Mouse (Mus musculus): Measurements from ENCODE around the gene Srms. TPM values are rescaled to one million over a fixed set of nuclear protein-coding genes. Genes with fewer than 3 reads are reported as not detected.
A peak's percentile ranks its signal among the peaks of the same experiment; 100 is the strongest.
"Not testable (repeated sequence)": the region's sequence is repeated elsewhere in the genome, so short reads cannot be mapped to it uniquely, and the experiment has no call there.

Srms gene
- polyA plus RNA-seq, 1 experiment from 2014 or later = 0.05 TPM

GRCm38 (mm10) chr2:181202886-181203285 lies 10.1 kb downstream of the Srms start:
- Histone ChIP-seq H3K36me3 (ENCODE audit: control insufficient read depth, insufficient read depth) (no peaks in the 10 kb centered on the region), H3K4me1 (ENCODE audit: control insufficient read depth, insufficient read depth, low read length) (no peaks in the 10 kb centered on the region), H3K9me3 (replicated peaks; ENCODE audit: control insufficient read depth, low read length) (no peaks in the 10 kb centered on the region), H3K4me3 (ENCODE audit: low read length) (no peak overlapping the region), H3K4me2 (ENCODE audit: low read depth, low read length) (no peak overlapping the region), H3K27ac (ENCODE audit: low read length) (no peak overlapping the region), H3K9ac (ENCODE audit: low read length) (no peak overlapping the region), H3K27me3 (ENCODE audit: control insufficient read depth, insufficient read depth, low read length) (no peaks in the 10 kb centered on the region)
- ATAC-seq (replicated peaks; ENCODE audit: extremely low read depth, insufficient read depth, low FRiP score) = no peak
- WGBS = 73% methylated on average over 6 of the region's 6 CpGs

GRCm38 (mm10) chr2:181202422-181202821 lies 10.6 kb downstream of the Srms start, which contains the start of gene Ptk6:
Gene Ptk6 (minus strand): TSS chr2:181202789.
- no peak within 1 kb of the TSS for H3K9ac ChIP-seq (ENCODE audit: low read length)
- H3K4me1 ChIP-seq (ENCODE audit: control insufficient read depth, insufficient read depth, low read length) = no peaks in the 10 kb centered on the region
- H3K27me3 ChIP-seq (ENCODE audit: control insufficient read depth, insufficient read depth, low read length) = no peaks in the 10 kb centered on the region
- ATAC-seq (replicated peaks; ENCODE audit: extremely low read depth, insufficient read depth, low FRiP score) = no peak
- no peak within 1 kb of the TSS for H3K4me3 ChIP-seq (ENCODE audit: low read length)
- H3K4me2 ChIP-seq (ENCODE audit: low read depth, low read length) = no peak within 1 kb of the TSS
- 81% methylated on average over 3 of the region's 3 CpGs for WGBS
- H3K36me3 ChIP-seq (ENCODE audit: control insufficient read depth, insufficient read depth) = no peaks in the 10 kb centered on the region
- H3K9me3 ChIP-seq (replicated peaks; ENCODE audit: control insufficient read depth, low read length) = no peaks in the 10 kb centered on the region
- no peak within 1 kb of the TSS for H3K27ac ChIP-seq (ENCODE audit: low read length)

- no peak overlapping the region for H3K9ac ChIP-seq (ENCODE audit: low read length)
- H3K27ac ChIP-seq (ENCODE audit: low read length) = no peak overlapping the region
- ATAC-seq (replicated peaks; ENCODE audit: extremely low read depth, insufficient read depth, low FRiP score) = no peak
- WGBS = 47% methylated on average over 3 of the region's 3 CpGs
- H3K4me1 ChIP-seq (ENCODE audit: control insufficient read depth, insufficient read depth, low read length) = no peaks in the 10 kb centered on the region
- H3K9me3 ChIP-seq (replicated peaks; ENCODE audit: control insufficient read depth, low read length) = no peaks in the 10 kb centered on the region
- H3K4me3 ChIP-seq (ENCODE audit: low read length) = no peak overlapping the region
- no peak overlapping the region for H3K4me2 ChIP-seq (ENCODE audit: low read depth, low read length)
- no peaks in the 10 kb centered on the region for H3K27me3 ChIP-seq (ENCODE audit: control insufficient read depth, insufficient read depth, low read length)
- no peaks in the 10 kb centered on the region for H3K36me3 ChIP-seq (ENCODE audit: control insufficient read depth, insufficient read depth)
Measured at GRCm38 (mm10) chr2:181201606-181202005, 11.4 kb downstream of the Srms start.

- H3K9me3 ChIP-seq (replicated peaks; ENCODE audit: control insufficient read depth, low read length) = no peaks in the 10 kb centered on the region
- H3K4me1 ChIP-seq (ENCODE audit: control insufficient read depth, insufficient read depth, low read length) = no peaks in the 10 kb centered on the region
- ATAC-seq (replicated peaks; ENCODE audit: extremely low read depth, insufficient read depth, low FRiP score) = no peak
- H3K4me3 ChIP-seq (ENCODE audit: low read length) = no peak overlapping the region
- H3K27ac ChIP-seq (ENCODE audit: low read length) = no peak overlapping the region
- no peak overlapping the region for H3K9ac ChIP-seq (ENCODE audit: low read length)
- no peaks in the 10 kb centered on the region for H3K36me3 ChIP-seq (ENCODE audit: control insufficient read depth, insufficient read depth)
- WGBS = 72% methylated on average over 4 of the region's 4 CpGs
- no peak overlapping the region for H3K4me2 ChIP-seq (ENCODE audit: low read depth, low read length)
- H3K27me3 ChIP-seq (ENCODE audit: control insufficient read depth, insufficient read depth, low read length) = no peaks in the 10 kb centered on the region
Measured at GRCm38 (mm10) chr2:181196628-181197300, 16.2 kb downstream of the Srms start.

- peaks cover 6% of the 10 kb centered on the region for H3K4me1 ChIP-seq (ENCODE audit: control insufficient read depth, insufficient read depth, low read length)
- H3K27me3 ChIP-seq (ENCODE audit: control insufficient read depth, insufficient read depth, low read length) = no peaks in the 10 kb centered on the region
- no peaks in the 10 kb centered on the region for H3K9me3 ChIP-seq (replicated peaks; ENCODE audit: control insufficient read depth, low read length)
- no peaks in the 10 kb centered on the region for H3K36me3 ChIP-seq (ENCODE audit: control insufficient read depth, insufficient read depth)
- H3K4me3 ChIP-seq (ENCODE audit: low read length) = no peak overlapping the region
- ATAC-seq (replicated peaks; ENCODE audit: extremely low read depth, insufficient read depth, low FRiP score) = no peak
- H3K27ac ChIP-seq (ENCODE audit: low read length) = no peak overlapping the region
- no peak overlapping the region for H3K9ac ChIP-seq (ENCODE audit: low read length)
- H3K4me2 ChIP-seq (ENCODE audit: low read depth, low read length) = no peak overlapping the region
- WGBS = 53% methylated on average over 3 of the region's 3 CpGs
Measured at GRCm38 (mm10) chr2:181193044-181193443, 19.9 kb downstream of the Srms start.

- Histone ChIP-seq H3K4me1 (ENCODE audit: control insufficient read depth, insufficient read depth, low read length) (peaks cover 6% of the 10 kb centered on the region), H3K4me2 (ENCODE audit: low read depth, low read length) (no peak overlapping the region), H3K4me3 (ENCODE audit: low read length) (no peak overlapping the region), H3K27me3 (ENCODE audit: control insufficient read depth, insufficient read depth, low read length) (no peaks in the 10 kb centered on the region), H3K9ac (ENCODE audit: low read length) (no peak overlapping the region), H3K27ac (ENCODE audit: low read length) (no peak overlapping the region), H3K9me3 (replicated peaks; ENCODE audit: control insufficient read depth, low read length) (no peaks in the 10 kb centered on the region), H3K36me3 (ENCODE audit: control insufficient read depth, insufficient read depth) (no peaks in the 10 kb centered on the region)
- no peak for ATAC-seq (replicated peaks; ENCODE audit: extremely low read depth, insufficient read depth, low FRiP score)
- WGBS = 73% methylated on average over 4 of the region's 4 CpGs
Measured at GRCm38 (mm10) chr2:181191936-181192335, 21.0 kb downstream of the Srms start.

GRCm38 (mm10) chr2:181191385-181191784 lies 21.6 kb downstream of the Srms start:
- H3K4me3 ChIP-seq (ENCODE audit: low read length); H3K36me3 ChIP-seq (ENCODE audit: control insufficient read depth, insufficient read depth); H3K27ac ChIP-seq (ENCODE audit: low read length); H3K9me3 ChIP-seq (replicated peaks; ENCODE audit: control insufficient read depth, low read length); H3K9ac ChIP-seq (ENCODE audit: low read length); H3K4me2 ChIP-seq (ENCODE audit: low read depth, low read length); H3K27me3 ChIP-seq (ENCODE audit: control insufficient read depth, insufficient read depth, low read length); H3K4me1 ChIP-seq (ENCODE audit: control insufficient read depth, insufficient read depth, low read length); ATAC-seq (replicated peaks; ENCODE audit: extremely low read depth, insufficient read depth, low FRiP score): not testable (repeated sequence)
- 70% methylated on average over 4 of the region's 4 CpGs for WGBS

- Histone ChIP-seq H3K36me3 (ENCODE audit: control insufficient read depth, insufficient read depth) (no peaks in the 10 kb centered on the region), H3K27ac (ENCODE audit: low read length) (no peak overlapping the region), H3K4me2 (ENCODE audit: low read depth, low read length) (no peak overlapping the region), H3K4me1 (ENCODE audit: control insufficient read depth, insufficient read depth, low read length) (peaks cover 6% of the 10 kb centered on the region), H3K9me3 (replicated peaks; ENCODE audit: control insufficient read depth, low read length) (no peaks in the 10 kb centered on the region), H3K27me3 (ENCODE audit: control insufficient read depth, insufficient read depth, low read length) (no peaks in the 10 kb centered on the region), H3K9ac (ENCODE audit: low read length) (no peak overlapping the region), H3K4me3 (ENCODE audit: low read length) (no peak overlapping the region)
- whole genome bisulfite sequencing = 71% methylated on average over 1 of the region's 1 CpGs
- no peak for ATAC-seq (replicated peaks; ENCODE audit: extremely low read depth, insufficient read depth, low FRiP score)
Measured at GRCm38 (mm10) chr2:181189321-181189720, 23.7 kb downstream of the Srms start.

GRCm38 (mm10) chr2:181188681-181189080 lies 24.3 kb downstream of the Srms start:
- H3K4me2 ChIP-seq (ENCODE audit: low read depth, low read length) = no peak overlapping the region; the same call in 1 of the 2 replicates
- H3K9me3 ChIP-seq (replicated peaks; ENCODE audit: control insufficient read depth, low read length) = no peaks in the 10 kb centered on the region
- no peak overlapping the region for H3K4me3 ChIP-seq (ENCODE audit: low read length)
- no peak for ATAC-seq (replicated peaks; ENCODE audit: extremely low read depth, insufficient read depth, low FRiP score)
- WGBS = 61% methylated on average over 2 of the region's 2 CpGs
- no peaks in the 10 kb centered on the region for H3K36me3 ChIP-seq (ENCODE audit: control insufficient read depth, insufficient read depth)
- peaks cover 6% of the 10 kb centered on the region for H3K4me1 ChIP-seq (ENCODE audit: control insufficient read depth, insufficient read depth, low read length)
- H3K27me3 ChIP-seq (ENCODE audit: control insufficient read depth, insufficient read depth, low read length) = no peaks in the 10 kb centered on the region
- peak overlapping the region; percentile 45; the same call in 1 of the 2 replicates for H3K27ac ChIP-seq (ENCODE audit: low read length)
- no peak overlapping the region for H3K9ac ChIP-seq (ENCODE audit: low read length)

All from heart, embryonic 16.5 days (tissue).